Mouse (Mus musculus): Measurements from ENCODE around the gene Psma7.

The Psma7 gene

DNA sequence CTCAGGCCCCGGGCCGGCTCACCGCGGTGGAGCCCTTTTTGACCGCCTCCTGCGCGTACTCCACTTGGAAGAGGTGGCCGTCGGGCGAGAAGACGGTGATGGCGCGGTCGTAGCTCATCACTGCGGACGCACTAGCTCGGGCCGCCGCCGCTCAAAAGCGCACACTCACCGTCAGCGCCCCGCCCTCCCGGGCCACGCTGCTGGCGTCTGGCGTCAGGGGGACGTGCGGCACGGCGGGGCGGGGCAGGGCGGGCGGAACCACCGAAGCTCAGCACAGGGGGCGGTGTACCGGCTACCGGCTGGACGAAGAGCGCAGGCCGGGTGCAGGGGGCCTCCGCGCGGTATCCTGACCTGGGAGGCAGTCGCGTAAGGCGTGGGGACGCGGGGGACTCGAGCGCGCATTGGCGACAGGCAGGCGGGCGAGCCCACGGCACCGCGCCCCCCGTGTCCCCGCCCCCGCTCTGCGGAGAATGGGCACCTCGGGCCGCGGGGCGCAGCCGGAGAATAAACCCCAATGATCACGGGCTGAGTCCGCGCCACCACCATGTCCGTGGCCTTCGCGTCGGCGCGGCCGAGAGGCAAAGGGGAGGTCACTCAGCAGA lies at the start of gene Psma7, which contains the start of gene Ss18l1:
TSS of gene Psma7 (minus strand) at position 178 of the 602 bp plus-strand sequence.
TSS of gene Ss18l1 (plus strand) at position 254 of the 602 bp plus-strand sequence.
- peak; percentile 95 for DNase-seq (ENCODE audit: low spot score)

DNA sequence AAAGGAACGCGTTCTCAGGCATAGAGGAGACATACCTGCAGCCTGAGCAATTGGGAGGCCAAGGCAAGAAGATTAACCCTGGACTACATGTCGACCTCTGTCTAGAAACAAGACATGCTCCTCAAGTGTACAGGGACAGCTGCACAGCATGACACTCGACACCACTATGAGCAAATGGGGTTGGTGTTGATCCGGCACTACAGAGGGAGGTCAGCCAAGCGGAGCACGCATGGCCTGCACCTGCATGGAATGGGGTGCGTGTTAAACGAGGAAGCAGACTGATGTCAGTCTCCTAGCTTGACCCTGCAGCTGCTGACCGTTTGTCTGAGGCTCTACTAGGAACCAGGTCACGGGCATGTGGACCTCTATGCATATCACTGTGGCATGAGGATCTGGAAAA lies 48.1 kb upstream of the Psma7 start:
- DNase-seq (ENCODE audit: low spot score): no peak

DNA sequence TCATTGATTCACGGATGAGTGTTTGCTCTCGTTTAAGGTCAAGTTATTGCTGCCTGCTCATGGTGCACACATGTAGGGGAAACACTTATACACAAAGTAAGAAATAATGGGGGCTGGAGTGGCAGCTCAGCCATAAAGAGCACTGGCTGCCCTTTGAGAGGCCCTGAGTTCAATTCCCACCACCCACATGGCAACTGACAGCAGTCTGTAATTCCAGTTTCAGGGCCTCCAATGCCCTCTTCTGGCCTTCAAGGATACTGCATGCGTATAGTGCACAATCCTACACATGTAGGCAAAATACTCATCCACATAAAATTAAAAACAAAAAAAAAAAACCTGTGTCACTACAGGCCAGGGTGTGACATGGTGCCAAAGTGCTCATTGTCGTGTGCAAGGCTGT lies 45.2 kb upstream of the Psma7 start:
- DNase-seq (ENCODE audit: low spot score): no peak

DNA sequence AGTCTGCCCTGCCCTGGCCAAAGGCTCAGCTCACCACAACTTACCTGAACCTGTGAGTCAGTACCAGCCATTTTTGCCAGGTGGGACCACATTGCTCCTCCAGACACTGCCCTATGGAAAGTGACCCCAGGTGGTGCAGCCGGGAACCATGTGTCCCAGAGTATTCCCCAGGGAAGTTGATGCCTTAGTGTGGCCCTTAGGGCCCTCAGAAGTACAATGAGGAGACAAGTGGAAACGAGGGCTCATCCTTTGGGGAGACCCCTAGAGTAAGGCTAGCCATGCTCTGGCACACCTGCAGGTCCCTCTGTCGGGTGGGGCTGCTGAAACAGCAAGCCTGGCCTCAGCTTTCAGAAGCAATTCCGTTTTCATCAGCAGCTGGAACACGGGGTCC lies 44.4 kb upstream of the Psma7 start:
- no peak for DNase-seq (ENCODE audit: low spot score)

DNA sequence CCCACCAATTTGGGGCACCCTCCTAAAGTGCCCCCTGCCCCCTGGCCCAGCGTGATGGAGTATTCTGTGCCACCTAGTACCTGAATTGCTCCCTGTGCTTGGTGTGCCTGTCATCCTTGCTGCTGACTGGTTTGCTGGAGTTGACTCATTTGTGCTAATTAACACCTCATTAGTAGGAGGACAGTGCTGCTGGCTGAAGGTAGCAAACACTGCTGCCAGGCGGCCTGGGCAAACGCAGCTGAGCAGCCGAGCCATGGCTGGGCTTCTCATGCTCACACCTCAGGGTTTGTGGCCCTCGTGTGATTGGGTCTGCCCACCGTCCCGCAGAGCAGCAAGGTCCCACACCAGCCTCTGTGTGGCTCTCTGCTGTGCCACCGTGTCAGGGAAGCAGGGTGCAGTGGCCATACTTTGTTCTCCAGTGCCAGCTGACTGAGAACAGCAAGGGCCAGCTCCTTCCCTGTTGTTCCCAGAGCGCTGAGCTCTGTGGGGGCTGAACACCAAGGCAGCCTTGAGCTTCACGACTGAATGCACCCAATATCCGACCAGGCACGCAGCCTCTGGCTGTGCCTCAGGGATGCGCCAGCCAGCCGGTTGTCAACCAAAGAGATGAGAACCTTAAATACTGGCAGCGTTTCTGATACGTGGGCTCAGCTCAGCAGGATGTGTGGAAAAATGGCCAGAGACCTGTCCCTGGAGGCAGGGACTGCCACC lies 43.8 kb upstream of the Psma7 start:
- no peak for DNase-seq (ENCODE audit: low spot score)

DNA sequence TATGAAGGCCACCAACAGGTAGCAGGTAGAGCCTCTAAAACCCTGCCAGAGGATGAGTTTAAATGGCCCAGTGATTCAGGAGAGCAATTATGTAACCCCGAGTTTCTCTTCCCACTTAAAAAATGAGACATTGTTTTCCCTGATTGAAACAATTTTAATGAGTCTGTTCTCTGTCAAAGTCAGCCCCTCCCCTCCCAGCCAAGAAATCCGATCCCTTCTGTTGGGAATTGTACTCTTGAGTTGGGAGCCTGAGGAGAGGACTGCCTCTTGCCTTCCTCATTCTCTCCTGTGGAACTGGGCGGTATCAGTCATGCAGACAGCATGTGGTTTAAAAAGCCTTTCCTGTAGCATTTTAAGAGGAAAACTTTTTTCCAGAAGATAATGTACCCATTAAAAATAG lies 42.3 kb upstream of the Psma7 start:
- DNase-seq (ENCODE audit: low spot score): no peak

DNA sequence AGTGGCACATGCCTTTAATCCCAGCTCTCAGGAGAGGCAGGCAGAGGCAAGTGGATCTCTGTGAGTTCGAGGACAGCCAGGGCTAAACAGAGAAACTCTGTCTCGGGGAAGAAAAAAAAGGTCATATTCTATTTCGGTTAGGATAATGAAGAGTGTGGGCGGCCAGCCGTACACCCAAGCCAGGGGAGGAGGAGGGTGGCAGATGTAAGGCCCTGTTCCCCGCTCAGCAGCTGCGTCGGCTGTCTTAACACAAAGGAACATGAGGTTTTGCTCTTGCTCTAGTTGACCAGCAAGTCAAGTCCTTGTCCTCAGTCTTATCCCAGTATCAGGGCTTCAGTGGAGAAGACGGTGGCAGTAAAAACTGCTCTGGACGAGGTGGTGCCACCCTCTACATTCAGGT lies 40.8 kb upstream of the Psma7 start:
- no peak for DNase-seq (ENCODE audit: low spot score)

DNA sequence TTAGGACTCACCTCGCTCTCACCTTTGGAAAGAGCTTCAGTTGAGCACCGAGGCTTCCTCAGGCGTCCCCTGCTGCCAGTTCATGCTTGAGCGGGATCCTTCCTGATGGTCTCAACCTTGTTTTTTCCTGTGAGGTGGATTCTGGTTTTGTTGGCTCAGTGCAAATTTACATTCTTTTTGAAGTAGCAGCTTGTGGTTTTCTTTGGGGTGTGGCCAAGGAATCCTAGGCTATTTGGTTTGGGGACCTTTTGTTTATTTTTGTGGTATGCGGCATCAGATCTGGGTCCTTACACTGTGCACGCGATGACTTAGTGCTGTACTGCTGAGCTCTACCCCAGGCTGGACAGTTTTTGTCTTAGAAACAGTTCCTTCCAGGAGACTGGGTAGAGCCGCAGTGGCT lies 38.4 kb upstream of the Psma7 start:
- no peak for DNase-seq (ENCODE audit: low spot score)

DNA sequence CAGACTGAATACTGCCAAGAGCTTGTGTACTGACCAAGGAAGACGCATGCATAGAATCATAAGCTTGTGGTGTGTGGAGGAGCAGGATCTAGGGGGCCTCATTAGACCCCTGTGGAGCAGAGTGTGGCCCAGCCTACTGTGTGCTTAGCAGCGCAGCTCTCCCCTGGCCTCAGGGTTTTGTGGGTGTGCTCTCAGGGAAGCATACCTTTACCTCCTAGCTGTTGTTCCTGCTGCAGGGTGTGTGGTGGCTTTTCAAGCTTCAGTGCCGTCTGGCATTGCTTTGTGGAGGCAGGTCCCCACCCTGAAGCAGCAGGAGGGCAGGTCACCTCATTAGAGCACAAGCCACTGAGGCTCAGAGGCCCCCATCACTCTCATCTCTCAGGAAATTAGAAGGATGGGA lies 35.4 kb upstream of the Psma7 start:
- no peak for DNase-seq (ENCODE audit: low spot score)

DNA sequence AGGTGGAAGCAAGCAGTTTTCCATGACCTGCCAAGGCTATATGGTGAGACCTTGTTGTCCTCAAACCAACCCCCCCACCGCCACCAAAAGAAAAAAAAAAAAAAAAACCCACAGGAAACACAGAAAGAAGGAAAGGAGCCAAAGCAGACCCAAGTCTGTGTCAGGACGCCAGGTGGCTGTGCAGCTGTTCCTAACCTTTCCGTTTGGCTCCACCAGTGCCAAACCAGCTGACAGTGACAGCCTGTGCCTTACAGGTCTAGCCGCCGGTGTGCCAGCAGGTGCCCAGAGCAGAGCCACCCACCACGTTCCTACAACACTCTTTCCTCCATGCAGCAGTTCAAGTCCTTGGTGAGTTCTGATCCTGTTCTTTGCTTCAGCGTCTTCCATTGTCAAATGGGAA lies 30.7 kb upstream of the Psma7 start:
- no peak for DNase-seq (ENCODE audit: low spot score)

DNA sequence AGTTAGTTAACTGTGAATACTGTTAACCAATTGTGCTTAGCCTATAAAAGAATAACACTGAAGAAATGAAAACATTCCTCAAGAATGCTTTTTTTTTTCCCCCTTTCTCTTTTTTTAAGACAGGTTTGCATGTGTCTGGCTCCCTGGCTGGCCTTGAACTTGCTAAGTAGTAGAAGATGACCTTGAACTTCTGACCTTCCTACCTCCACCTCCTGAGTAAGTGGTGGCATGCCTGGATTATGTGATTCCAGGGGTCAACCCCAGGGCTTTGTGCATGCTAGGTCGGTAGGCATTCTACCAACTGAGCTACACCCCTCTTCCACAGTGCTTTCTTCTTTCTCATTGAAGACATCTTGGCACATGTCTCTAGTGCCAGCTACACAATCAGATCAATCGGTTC lies 29.4 kb upstream of the Psma7 start:
- no peak for DNase-seq (ENCODE audit: low spot score)

DNA sequence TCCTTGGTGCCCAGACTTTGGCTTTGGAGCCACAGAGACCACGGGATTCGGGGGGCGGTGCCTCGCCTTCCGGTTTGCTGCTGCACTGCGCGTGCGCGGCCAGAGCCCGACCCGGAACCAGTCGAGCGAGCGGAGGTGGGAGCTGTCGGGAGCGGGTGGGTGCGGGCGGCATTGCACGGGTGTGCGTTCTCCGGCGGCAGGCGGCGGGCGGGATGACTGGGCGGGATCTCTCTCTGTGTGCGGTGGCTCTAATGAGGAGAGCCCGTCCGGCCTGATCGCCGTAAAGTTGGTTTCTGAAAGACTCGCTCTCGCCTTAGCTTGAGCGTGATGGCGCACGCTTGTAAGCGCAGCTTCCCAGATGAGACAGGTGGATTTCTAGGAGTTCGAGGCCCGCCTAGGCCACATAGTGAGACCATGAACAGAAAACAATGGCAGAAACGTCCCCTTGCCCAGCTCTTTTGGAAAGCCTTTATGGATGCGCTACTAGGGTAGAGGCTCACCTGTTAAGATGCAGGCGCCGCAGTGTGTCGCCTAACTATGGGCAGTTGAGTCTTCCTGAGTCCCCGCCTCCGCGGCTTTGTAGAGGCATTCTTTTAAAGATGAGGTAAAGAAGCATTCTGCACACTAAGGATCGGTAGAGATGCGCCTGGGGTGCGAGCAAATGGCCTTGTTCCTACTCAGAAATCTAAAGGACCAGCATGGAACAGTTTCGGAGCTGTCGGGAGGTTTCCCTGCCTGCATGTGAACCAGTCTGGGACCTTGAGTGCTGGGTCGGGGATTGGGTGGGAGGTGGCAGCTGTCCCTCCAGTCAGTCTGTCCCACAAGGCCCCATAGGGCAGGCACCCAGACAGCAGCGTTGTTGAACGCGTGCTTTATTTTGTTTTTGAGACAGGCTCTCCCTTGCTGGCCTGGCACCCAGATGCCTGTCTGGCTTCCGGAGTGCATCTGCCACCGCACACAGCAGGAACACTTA lies 28.5 kb upstream of the Psma7 start, which contains the start of gene Mtg2:
TSS of gene Mtg2 (plus strand) at position 108 of the 973 bp plus-strand sequence.
- peak; percentile 97 for DNase-seq (ENCODE audit: low spot score)

DNA sequence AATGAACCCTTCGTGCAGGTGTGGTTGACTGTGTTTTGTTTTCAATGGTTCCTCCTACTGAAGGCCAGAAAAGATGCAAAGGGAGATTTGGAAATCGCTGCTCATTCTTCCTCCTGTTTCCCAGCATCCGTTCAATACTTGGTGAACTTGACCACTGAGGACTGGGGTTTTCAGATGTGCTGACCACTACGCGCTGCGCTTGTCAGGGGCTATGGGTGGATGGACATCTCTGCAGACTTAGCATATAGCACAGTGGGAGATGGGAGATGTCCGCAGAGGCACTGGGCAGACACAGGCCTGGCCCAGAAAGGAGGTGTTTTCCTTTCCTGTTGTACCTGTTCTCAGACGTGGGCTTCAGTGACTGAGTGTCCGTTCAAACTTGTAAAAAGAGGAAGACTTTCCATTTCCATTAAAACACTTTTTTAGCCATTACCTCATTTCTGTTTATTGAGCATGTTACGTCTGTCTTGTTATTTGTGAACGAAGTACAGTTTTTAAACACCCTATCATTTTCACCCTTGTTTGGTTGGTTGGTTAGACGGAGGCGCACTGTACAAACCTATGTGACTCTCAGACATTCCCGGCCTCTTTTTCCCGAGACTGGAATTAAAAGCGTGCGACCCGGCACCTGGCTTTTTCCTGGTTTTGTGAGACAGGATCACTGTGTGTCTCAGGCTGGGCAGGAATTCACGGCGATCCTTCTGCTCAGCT lies 27.7 kb upstream of the Psma7 start:
- DNase-seq (ENCODE audit: low spot score): no peak

DNA sequence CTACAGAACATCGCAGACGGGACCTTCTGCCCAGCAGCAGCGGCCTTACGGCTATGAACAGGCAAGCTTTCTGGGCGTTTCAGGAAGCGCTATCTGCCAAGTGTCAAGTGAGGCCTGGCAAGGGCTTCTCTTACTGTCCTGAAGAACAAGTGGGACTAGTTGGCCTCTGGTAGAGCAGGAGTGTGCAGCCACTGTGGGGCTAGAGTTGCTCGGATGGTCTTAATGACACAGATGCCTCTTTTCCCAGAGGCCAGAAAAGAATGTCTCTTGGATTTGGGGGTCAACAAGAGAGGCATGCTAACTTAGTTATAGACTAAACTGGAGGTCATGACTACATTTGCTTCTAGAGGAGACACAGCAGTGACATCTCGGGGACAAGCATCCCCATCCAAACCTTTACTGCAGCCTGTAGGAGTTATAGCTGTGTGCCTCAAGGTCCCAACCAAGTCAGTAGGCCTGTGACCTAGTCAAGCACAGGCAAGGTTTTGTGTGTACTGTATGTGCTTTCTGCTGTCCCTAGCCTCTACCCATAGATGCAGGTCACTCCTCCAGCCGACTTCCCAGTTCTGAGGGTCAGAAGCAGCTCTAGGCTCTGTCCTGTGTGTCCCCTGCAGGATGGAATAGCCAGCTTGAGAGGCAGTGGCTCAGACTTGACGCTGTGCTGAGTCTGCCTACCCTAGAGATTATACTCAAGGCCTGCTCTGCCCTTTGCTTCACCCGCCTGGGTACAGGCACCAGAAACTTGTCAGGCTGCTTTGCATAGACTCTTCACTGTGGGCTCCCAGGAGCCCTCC lies 21.3 kb upstream of the Psma7 start:
- no peak for DNase-seq (ENCODE audit: low spot score)

DNA sequence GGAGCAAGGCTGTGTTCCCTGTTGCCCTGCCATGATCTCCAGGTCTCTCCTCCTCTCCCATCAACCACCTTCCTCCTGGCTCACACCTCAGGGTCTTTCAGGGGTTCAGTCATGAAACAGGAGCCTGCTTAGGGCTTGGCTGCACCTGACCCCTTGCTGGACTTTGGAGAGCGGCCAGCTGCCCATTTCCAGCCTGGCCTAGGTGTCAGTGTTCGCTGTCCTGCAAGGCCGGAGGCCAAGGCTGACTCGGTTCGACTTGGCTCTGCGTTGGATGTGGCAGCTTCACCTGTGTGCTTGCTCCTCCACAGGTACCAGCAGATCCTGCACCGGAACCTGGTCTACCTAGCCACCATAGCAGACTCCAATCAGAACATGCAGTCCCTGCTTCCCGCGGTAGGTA lies 10.8 kb upstream of the Psma7 start:
- DNase-seq (ENCODE audit: low spot score): no peak

DNA sequence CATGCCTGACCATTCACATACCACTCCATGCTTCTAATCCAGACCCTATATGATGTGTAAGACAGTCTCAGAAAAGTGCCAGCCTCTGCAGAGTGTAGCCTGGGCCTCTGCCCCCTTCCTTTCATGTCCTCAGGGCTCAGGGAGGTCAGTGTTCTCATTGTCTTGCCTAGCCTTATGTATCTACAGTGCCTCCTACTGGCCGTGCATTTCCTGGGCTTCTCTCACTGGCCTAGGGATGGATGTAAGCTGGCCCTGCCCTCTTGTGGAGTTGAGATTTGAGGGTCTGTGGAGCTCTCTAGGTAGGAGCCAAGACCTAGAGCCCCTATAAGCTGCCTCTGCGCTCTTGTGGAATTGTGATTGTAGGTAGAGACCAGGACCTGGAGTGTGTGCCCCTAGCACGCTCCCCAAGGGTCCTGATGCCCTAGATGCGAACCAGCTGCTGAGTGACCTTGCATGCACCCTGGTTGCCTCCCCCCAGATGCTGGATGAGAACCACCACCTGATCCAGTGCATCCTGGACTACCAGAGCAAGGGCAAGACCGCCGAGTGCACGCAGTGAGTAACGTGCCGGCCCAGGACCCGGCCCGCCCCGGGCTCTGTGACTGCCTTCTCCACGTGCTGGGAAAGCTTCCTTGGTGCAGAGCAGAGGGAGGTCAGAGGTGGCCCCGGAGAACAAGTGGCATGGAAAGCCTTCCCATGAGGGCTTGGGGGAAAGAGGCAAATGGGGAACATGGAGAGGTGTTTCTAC lies 9.9 kb upstream of the Psma7 start:
- no peak for DNase-seq (ENCODE audit: low spot score)

DNA sequence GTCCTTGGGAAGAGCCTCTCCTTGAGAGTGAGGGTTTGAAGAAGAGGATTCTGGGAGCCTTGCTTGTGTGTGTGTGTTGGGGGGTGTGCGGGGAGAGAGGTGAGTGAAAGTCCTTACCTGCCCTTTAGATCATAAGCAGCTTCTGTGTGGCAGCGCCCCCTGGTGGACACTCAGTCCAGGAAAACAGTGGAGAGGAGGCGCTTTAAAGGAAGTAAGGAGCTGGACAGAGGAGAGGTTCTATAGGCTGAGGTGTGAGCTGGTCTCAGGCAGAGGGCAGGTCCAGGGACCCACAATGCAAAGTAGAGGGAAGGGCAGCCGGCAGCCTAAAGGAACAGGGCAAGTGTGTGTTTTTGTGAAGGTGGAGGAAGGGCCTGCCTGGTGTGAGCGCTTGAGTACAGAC lies 8.8 kb upstream of the Psma7 start:
- DNase-seq (ENCODE audit: low spot score): peak; percentile 93

DNA sequence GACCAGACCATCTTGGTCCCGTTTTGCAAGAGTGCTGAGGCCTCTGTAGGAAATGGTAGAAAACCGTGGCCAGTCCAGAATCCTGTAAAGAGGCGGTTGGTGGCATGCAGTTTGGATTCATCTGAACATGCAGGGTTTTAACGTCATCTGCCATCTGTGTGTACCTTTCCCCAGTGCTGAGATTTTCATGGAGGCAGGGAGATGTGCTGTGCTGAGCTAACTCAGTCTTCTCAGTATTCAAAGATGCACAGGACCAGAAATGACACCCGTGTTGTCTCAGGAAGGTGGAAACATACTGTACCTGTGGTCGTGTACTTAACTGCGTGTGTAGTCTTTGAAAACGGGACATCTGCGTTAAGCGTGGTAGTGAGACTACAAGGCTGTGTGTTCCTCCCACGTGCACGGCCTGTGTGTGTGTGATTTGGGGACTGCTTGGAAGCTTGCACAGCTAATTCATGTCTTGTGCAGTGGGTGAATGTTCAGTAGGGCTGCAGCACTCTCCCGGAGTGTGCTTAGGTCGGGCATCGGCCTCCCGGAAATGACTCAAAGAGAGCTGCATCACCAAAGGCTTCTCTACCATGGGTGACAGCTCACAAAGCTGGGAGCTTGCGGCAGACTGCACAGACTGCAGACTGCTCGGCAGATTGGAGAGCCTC lies 5.9 kb upstream of the Psma7 start:
- DNase-seq (ENCODE audit: low spot score): no peak

DNA sequence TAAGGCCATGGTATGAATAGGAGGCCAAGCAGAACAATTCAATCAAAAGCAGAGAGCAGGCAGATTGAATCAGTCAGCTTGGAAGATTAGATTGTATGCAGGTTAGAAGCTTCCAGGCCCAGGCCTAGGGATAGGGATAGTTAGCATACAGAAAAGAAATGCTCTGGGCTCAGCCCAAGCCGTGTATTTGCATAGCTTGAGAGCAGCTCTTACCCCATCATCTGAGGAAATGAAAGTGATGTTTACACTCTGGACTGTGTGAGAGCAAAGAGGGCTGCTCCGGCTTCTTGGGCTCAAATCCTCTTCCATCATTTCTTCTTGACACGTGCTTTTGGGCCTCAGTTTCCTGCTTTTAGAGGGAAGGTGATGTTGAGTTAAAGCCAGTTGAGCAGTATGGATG lies 5.3 kb upstream of the Psma7 start:
- no peak for DNase-seq (ENCODE audit: low spot score)

DNA sequence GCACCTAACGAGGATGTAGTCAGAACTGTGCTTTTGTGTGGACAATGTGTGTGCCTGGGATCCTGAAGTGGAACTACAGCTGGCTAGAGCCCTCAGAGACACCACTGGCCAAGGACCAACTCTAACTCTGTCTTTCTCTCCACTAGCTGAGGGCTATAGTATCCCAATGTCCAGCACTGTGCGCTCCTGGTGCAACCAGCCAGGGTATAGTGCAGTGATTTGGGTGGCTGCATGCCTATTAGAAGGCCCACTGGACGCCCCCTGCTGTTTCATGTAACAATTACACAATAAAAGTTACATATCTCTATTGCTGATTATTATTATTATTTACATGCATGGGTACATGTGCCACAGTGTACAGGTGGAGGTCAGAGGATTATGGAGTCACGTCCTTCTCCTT lies 3.0 kb upstream of the Psma7 start:
- no peak for DNase-seq (ENCODE audit: low spot score)
